Mouse (Mus musculus): ENCODE results near the gene Btg1. TPM values are rescaled to one million over a fixed set of nuclear protein-coding genes. Genes with fewer than 3 reads are reported as not detected.

The Btg1 gene
- polyA plus RNA-seq, 1 experiment from 2014 or later: 36.6 TPM

DNA sequence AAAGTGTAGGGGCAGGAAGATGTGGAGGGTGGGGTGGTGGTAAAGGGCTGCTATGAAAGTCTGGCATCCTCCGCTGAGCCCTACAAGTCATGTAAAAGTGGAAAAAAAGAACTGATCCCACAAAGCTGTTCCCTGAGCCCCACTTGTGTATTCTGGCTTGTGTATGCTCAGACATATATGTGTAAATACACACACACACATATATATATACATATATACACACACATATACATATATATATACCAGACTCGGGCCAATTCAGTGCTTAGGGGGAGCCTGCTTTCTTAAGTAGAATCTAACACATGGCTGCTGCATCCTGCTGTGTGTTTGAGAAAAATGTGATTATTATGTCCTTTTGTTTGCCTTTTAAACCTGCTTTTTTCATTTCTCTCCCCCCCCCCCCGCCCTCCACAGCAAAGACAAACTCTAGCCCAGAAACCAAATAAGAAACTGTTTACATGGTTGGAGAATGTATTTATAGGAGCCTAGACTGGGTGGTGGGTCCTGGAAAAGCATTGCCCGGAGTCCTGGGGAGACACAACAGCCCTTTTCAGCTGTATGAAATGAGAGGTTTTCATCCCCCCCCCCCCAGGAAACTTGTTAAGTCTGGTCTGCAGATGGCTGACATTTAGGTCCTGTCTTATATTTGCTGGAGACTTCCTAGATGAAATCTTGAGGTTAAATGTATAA lies 30.5 kb upstream of the Btg1 start:
- no peak for ATAC-seq (replicated peaks; ENCODE audit: insufficient number of reproducible peaks, low FRiP score, low TSS enrichment)
- Histone ChIP-seq H3K9ac (ENCODE audit: low read depth, low read length) (no peak overlapping the region), H3K9me3 (replicated peaks; ENCODE audit: control insufficient read depth, low read length) (no peaks in the 10 kb centered on the region), H3K27me3 (ENCODE audit: control insufficient read depth, insufficient read depth, low read length) (no peaks in the 10 kb centered on the region), H3K36me3 (ENCODE audit: control insufficient read depth, insufficient read depth, low read length) (no peaks in the 10 kb centered on the region), H3K4me1 (ENCODE audit: control insufficient read depth, insufficient read depth, low read length) (no peaks in the 10 kb centered on the region), H3K4me3 (ENCODE audit: low read depth, low read length) (no peak overlapping the region), H3K4me2 (no peak overlapping the region), H3K27ac (ENCODE audit: low read depth, low read length) (no peak overlapping the region)
- WGBS (ENCODE audit: insufficient replicate concordance): 75% methylated on average over 4 of the region's 4 CpGs

DNA sequence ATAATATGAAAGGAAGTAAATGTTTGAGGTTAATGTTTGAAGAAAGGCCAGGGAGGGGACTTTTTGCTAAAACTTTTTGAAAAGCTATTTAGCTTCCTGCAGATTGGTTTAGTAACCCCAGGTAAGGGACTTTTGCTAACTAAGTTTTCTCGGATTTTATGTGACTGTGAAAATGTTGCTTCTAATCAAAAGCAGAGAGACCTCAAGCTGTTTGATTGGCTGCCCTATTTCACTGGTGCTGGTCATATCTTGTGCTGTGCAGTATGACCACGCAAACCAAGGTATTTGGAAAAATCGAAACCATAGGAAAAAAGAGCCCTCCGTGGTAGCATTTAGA lies 30.0 kb upstream of the Btg1 start:
- no peak overlapping the region for H3K27ac ChIP-seq (ENCODE audit: low read depth, low read length)
- 74% methylated on average over 4 of the region's 4 CpGs for WGBS (ENCODE audit: insufficient replicate concordance)
- H3K4me1 ChIP-seq (ENCODE audit: control insufficient read depth, insufficient read depth, low read length): no peaks in the 10 kb centered on the region
- H3K9me3 ChIP-seq (replicated peaks; ENCODE audit: control insufficient read depth, low read length): no peaks in the 10 kb centered on the region
- ATAC-seq (replicated peaks; ENCODE audit: insufficient number of reproducible peaks, low FRiP score, low TSS enrichment): no peak
- no peaks in the 10 kb centered on the region for H3K27me3 ChIP-seq (ENCODE audit: control insufficient read depth, insufficient read depth, low read length)
- H3K4me3 ChIP-seq (ENCODE audit: low read depth, low read length): no peak overlapping the region
- H3K36me3 ChIP-seq (ENCODE audit: control insufficient read depth, insufficient read depth, low read length): no peaks in the 10 kb centered on the region
- no peak overlapping the region for H3K9ac ChIP-seq (ENCODE audit: low read depth, low read length)
- H3K4me2 ChIP-seq: no peak overlapping the region

DNA sequence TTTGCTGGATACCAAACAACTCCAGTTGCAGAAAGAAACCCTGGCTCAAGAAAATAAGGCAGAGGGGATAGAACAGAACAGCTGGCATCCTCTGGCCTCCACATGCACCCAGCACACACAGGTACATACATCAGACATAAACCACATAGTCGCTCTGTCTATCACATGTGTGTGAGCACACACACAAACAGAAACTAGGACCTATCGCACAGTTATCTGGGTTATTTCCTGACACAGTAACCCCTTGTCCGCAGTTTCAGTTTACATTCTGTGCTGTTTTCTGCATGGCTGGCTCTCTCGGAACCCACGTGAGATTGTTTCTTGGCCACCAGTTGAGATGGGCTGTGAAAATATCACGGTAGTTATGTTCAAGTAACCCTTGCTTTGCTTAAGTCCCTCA lies 28.6 kb upstream of the Btg1 start:
- H3K9ac ChIP-seq (ENCODE audit: low read depth, low read length): no peak overlapping the region
- no peaks in the 10 kb centered on the region for H3K9me3 ChIP-seq (replicated peaks; ENCODE audit: control insufficient read depth, low read length)
- no peak overlapping the region for H3K27ac ChIP-seq (ENCODE audit: low read depth, low read length)
- no peak overlapping the region for H3K4me3 ChIP-seq (ENCODE audit: low read depth, low read length)
- 69% methylated on average over 6 of the region's 6 CpGs for WGBS (ENCODE audit: insufficient replicate concordance)
- H3K4me2 ChIP-seq: no peak overlapping the region
- H3K27me3 ChIP-seq (ENCODE audit: control insufficient read depth, insufficient read depth, low read length): no peaks in the 10 kb centered on the region
- H3K4me1 ChIP-seq (ENCODE audit: control insufficient read depth, insufficient read depth, low read length): no peaks in the 10 kb centered on the region
- H3K36me3 ChIP-seq (ENCODE audit: control insufficient read depth, insufficient read depth, low read length): no peaks in the 10 kb centered on the region
- no peak for ATAC-seq (replicated peaks; ENCODE audit: insufficient number of reproducible peaks, low FRiP score, low TSS enrichment)

DNA sequence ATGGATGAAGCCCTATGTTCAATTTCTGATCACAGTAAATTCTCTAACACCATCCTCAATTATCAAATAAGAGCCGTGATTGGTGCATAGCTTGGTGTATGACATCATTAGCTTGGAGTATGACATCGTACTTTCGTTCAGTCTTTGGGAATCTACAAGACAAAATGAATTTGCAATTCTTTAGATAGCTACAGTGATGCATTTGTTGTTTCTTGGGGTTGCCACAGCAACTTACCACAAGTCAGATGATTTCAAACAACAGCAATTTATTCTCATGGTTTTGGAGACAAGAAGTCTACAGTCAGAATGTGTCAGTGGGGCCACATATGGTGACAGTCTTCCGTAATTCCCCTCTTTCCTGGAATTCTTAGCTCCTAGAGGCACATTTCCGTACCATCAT lies 27.0 kb upstream of the Btg1 start:
- H3K36me3 ChIP-seq (ENCODE audit: control insufficient read depth, insufficient read depth, low read length): no peaks in the 10 kb centered on the region
- H3K27me3 ChIP-seq (ENCODE audit: control insufficient read depth, insufficient read depth, low read length): no peaks in the 10 kb centered on the region
- no peaks in the 10 kb centered on the region for H3K4me1 ChIP-seq (ENCODE audit: control insufficient read depth, insufficient read depth, low read length)
- no peak overlapping the region for H3K4me3 ChIP-seq (ENCODE audit: low read depth, low read length)
- WGBS (ENCODE audit: insufficient replicate concordance): 82% methylated on average over 5 of the region's 5 CpGs
- no peak overlapping the region for H3K9ac ChIP-seq (ENCODE audit: low read depth, low read length)
- no peak overlapping the region for H3K27ac ChIP-seq (ENCODE audit: low read depth, low read length)
- no peaks in the 10 kb centered on the region for H3K9me3 ChIP-seq (replicated peaks; ENCODE audit: control insufficient read depth, low read length)
- no peak for ATAC-seq (replicated peaks; ENCODE audit: insufficient number of reproducible peaks, low FRiP score, low TSS enrichment)
- no peak overlapping the region for H3K4me2 ChIP-seq

DNA sequence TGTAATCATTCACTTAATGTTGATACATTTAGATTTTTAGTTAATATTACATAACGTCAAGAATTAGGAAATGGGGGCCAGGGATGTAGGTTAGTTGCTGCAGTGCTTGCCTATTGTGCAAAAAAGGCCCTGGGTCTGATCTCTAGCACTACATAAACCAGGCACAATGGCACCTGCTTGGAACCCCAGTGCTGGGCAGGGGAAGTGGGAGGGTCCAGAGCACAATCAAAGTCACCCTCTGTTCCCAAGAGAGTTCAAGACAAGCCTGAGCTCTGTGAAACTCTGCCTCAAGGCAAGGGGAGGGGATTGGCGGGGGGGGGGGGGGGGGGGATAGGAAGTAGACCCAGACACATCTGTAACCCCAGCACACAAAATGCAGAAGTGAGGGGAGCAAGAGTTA lies 24.7 kb upstream of the Btg1 start:
- H3K9ac ChIP-seq (ENCODE audit: low read depth, low read length): no peak overlapping the region
- H3K4me3 ChIP-seq (ENCODE audit: low read depth, low read length): no peak overlapping the region
- H3K4me2 ChIP-seq: no peak overlapping the region
- 61% methylated on average over 1 of the region's 2 CpGs for WGBS (ENCODE audit: insufficient replicate concordance)
- H3K4me1 ChIP-seq (ENCODE audit: control insufficient read depth, insufficient read depth, low read length): no peaks in the 10 kb centered on the region
- no peaks in the 10 kb centered on the region for H3K36me3 ChIP-seq (ENCODE audit: control insufficient read depth, insufficient read depth, low read length)
- H3K9me3 ChIP-seq (replicated peaks; ENCODE audit: control insufficient read depth, low read length): no peaks in the 10 kb centered on the region
- no peak for ATAC-seq (replicated peaks; ENCODE audit: insufficient number of reproducible peaks, low FRiP score, low TSS enrichment)
- no peak overlapping the region for H3K27ac ChIP-seq (ENCODE audit: low read depth, low read length)
- no peaks in the 10 kb centered on the region for H3K27me3 ChIP-seq (ENCODE audit: control insufficient read depth, insufficient read depth, low read length)

DNA sequence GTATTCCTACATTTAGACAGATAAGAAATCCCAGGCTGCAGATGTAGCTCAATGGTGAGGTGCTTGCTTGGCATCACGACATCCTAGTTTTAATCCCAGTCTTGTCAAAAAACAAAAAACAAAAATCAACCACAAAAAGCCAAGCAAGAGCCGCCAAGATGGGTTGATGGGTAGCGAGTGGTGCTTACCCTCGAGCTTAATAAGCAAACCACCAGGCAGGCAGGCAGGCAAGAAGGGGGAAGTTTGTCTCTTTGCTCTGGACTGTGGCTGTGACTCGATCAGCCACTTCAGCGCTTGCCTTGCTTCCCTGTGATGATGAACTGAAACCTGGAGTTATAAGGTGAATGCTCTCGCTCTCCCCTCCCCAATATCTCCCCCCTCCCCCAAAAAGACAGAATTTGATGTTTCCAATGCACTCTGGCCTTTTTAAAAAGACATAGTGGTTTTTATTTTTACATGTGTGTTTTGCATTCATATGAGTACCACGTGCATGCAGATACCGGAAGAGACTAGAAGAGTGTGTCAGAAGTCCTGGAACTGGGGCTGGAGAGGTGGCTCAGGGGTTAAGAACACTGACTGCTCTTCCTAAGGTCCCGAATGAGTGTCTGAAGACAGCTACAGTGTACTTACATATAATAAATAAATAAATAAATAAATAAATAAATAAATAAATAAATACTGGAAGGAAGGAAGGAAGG lies 21.2 kb upstream of the Btg1 start:
- no peaks in the 10 kb centered on the region for H3K36me3 ChIP-seq (ENCODE audit: control insufficient read depth, insufficient read depth, low read length)
- 84% methylated on average over 10 of the region's 10 CpGs for WGBS (ENCODE audit: insufficient replicate concordance)
- no peaks in the 10 kb centered on the region for H3K9me3 ChIP-seq (replicated peaks; ENCODE audit: control insufficient read depth, low read length)
- H3K4me2 ChIP-seq: no peak overlapping the region
- H3K9ac ChIP-seq (ENCODE audit: low read depth, low read length): no peak overlapping the region
- no peaks in the 10 kb centered on the region for H3K27me3 ChIP-seq (ENCODE audit: control insufficient read depth, insufficient read depth, low read length)
- no peak overlapping the region for H3K4me3 ChIP-seq (ENCODE audit: low read depth, low read length)
- no peak for ATAC-seq (replicated peaks; ENCODE audit: insufficient number of reproducible peaks, low FRiP score, low TSS enrichment)
- no peak overlapping the region for H3K27ac ChIP-seq (ENCODE audit: low read depth, low read length)
- H3K4me1 ChIP-seq (ENCODE audit: control insufficient read depth, insufficient read depth, low read length): no peaks in the 10 kb centered on the region

DNA sequence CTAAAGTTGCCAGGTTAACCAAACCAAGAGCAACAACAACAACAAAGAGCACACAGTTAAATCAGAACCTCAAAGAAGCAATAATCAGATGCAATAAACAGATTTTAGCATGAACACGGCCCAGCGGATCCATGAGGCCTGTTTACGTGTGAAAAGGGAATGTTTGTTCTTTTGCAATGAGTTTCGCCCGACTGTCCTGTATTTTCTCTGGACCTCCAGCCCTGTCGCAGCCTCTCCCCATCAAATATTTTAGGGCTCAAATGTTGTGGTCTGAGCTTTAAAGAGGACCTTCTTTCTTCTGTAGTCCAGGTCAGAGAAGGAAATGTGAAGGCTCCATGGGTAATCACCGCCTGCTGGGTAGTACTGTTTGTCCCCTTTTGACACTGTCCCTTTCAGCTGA lies 20.4 kb upstream of the Btg1 start:
- H3K4me3 ChIP-seq (ENCODE audit: low read depth, low read length): no peak overlapping the region
- H3K27ac ChIP-seq (ENCODE audit: low read depth, low read length): no peak overlapping the region
- H3K9ac ChIP-seq (ENCODE audit: low read depth, low read length): no peak overlapping the region
- WGBS (ENCODE audit: insufficient replicate concordance): 81% methylated on average over 7 of the region's 7 CpGs
- no peaks in the 10 kb centered on the region for H3K36me3 ChIP-seq (ENCODE audit: control insufficient read depth, insufficient read depth, low read length)
- no peaks in the 10 kb centered on the region for H3K9me3 ChIP-seq (replicated peaks; ENCODE audit: control insufficient read depth, low read length)
- H3K27me3 ChIP-seq (ENCODE audit: control insufficient read depth, insufficient read depth, low read length): no peaks in the 10 kb centered on the region
- no peaks in the 10 kb centered on the region for H3K4me1 ChIP-seq (ENCODE audit: control insufficient read depth, insufficient read depth, low read length)
- no peak for ATAC-seq (replicated peaks; ENCODE audit: insufficient number of reproducible peaks, low FRiP score, low TSS enrichment)
- H3K4me2 ChIP-seq: no peak overlapping the region

DNA sequence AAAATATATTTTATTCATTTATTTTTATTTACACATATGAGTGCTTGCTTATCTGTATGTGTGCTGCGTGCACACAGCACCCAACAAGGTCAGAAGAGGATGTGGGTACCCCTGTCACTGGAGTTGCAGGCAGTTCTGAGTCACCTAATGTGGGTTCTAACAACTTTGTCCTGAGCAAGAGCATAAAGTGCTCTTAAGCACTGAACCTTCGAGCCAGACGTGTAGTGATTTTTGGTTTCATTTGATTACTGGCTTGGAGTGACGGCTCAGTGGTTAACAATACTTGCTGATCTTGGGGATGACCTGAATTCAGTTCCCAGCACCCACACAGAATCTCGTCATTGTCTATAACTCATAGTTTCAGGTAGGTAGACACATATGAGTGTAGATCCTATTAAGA lies 17.2 kb upstream of the Btg1 start:
- no peak overlapping the region for H3K4me3 ChIP-seq (ENCODE audit: low read depth, low read length)
- 90% methylated on average over 5 of the region's 5 CpGs for WGBS (ENCODE audit: insufficient replicate concordance)
- H3K9ac ChIP-seq (ENCODE audit: low read depth, low read length): no peak overlapping the region
- no peak overlapping the region for H3K27ac ChIP-seq (ENCODE audit: low read depth, low read length)
- no peaks in the 10 kb centered on the region for H3K9me3 ChIP-seq (replicated peaks; ENCODE audit: control insufficient read depth, low read length)
- no peak overlapping the region for H3K4me2 ChIP-seq
- no peak for ATAC-seq (replicated peaks; ENCODE audit: insufficient number of reproducible peaks, low FRiP score, low TSS enrichment)
- no peaks in the 10 kb centered on the region for H3K36me3 ChIP-seq (ENCODE audit: control insufficient read depth, insufficient read depth, low read length)
- H3K27me3 ChIP-seq (ENCODE audit: control insufficient read depth, insufficient read depth, low read length): no peaks in the 10 kb centered on the region
- no peaks in the 10 kb centered on the region for H3K4me1 ChIP-seq (ENCODE audit: control insufficient read depth, insufficient read depth, low read length)

DNA sequence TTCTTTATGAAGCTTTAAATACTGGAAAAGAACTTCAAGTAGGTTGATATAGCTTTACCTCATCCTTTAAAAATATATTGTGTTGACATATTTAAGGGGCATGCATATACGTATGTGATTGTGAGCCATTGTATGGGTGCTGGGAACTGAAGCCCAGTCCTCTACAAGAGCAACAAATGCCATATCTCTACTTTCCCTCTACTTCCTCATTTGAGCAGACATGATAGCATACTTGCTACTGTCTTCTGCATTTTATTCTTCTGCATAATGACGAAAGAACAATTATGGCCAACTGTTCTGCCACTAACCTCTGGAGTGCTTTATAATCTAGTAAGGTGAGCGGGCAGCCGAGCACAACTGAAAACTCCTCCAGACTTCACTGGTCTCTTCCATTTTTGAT lies 15.1 kb upstream of the Btg1 start:
- 88% methylated on average over 4 of the region's 4 CpGs for WGBS (ENCODE audit: insufficient replicate concordance)
- ATAC-seq (replicated peaks; ENCODE audit: insufficient number of reproducible peaks, low FRiP score, low TSS enrichment): no peak
- no peaks in the 10 kb centered on the region for H3K9me3 ChIP-seq (replicated peaks; ENCODE audit: control insufficient read depth, low read length)
- no peak overlapping the region for H3K4me3 ChIP-seq (ENCODE audit: low read depth, low read length)
- H3K4me2 ChIP-seq: no peak overlapping the region
- H3K36me3 ChIP-seq (ENCODE audit: control insufficient read depth, insufficient read depth, low read length): no peaks in the 10 kb centered on the region
- no peaks in the 10 kb centered on the region for H3K4me1 ChIP-seq (ENCODE audit: control insufficient read depth, insufficient read depth, low read length)
- H3K9ac ChIP-seq (ENCODE audit: low read depth, low read length): no peak overlapping the region
- H3K27me3 ChIP-seq (ENCODE audit: control insufficient read depth, insufficient read depth, low read length): no peaks in the 10 kb centered on the region
- H3K27ac ChIP-seq (ENCODE audit: low read depth, low read length): no peak overlapping the region

Measured in heart, embryonic 11.5 days (tissue).